Mouse (Mus musculus) liver, embryonic 14.5 days (tissue): Measurements from ENCODE around the gene Plcb2.

Source experiments
- CTCF ChIP-seq: IDR thresholded peaks from 2 replicates; pipeline ENCODE4 v1.5.1; 2016; ENCODE audit warnings: antibody characterized with exemption, low read depth, control low read depth
- EP300 ChIP-seq: IDR thresholded peaks from 2 replicates; pipeline ENCODE4 v1.6.1; 2016; ENCODE audit warnings: antibody characterized with exemption, low read depth

DNA sequence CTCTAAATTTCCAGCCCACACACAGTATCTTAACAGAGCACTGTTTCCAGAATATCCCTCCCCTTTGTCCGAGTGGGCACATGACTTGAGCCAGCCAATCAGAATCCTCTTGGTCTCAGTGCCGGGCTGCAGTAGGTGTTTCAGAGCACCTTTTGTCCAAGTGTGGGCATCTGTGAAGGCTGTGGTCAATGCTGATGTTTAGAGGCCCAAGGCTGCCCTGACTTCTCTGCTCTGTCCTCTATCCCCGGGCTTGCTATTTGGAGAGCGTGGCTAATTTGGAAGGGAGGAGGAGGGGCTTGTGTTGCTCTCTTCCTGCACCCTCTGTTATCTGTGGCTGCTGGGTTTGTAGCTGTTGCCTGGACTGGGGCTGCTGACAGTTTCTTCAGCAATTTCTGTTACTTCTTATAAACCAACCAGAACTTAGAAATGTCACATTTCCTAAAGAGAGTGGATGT lies 68.2 kb downstream of the Plcb2 start:
- TF ChIP-seq EP300, result no peak
- no peak for TF ChIP-seq CTCF
